Mouse (Mus musculus): ENCODE data around the gene Hoxd13. TPM values are rescaled to one million over a fixed set of nuclear protein-coding genes. Genes with fewer than 3 reads are reported as not detected.

Hoxd13 gene
- total RNA-seq, 2 experiments from 2014 or later, result not detected

DNA sequence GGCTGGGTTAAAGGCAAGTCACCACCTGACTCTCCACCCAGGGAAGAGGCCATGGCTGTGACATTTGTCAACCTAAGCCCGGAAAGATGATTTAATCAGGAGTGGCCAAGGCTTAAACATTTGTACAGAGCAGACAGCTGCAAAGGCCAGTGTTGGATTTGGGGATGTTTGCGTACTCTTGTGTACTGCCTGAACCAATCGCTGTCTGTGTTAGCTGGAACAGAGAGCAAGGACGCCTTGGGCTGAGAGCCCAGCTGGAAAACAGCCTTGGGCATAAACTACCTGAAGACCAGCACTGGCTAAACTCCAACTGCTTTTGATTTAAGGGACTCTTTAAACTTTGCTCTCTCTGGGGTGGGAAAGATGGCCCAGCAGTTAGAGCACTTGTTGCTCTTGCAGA, 40.6 kb downstream of the Hoxd13 start:
- no peak for DNase-seq

DNA sequence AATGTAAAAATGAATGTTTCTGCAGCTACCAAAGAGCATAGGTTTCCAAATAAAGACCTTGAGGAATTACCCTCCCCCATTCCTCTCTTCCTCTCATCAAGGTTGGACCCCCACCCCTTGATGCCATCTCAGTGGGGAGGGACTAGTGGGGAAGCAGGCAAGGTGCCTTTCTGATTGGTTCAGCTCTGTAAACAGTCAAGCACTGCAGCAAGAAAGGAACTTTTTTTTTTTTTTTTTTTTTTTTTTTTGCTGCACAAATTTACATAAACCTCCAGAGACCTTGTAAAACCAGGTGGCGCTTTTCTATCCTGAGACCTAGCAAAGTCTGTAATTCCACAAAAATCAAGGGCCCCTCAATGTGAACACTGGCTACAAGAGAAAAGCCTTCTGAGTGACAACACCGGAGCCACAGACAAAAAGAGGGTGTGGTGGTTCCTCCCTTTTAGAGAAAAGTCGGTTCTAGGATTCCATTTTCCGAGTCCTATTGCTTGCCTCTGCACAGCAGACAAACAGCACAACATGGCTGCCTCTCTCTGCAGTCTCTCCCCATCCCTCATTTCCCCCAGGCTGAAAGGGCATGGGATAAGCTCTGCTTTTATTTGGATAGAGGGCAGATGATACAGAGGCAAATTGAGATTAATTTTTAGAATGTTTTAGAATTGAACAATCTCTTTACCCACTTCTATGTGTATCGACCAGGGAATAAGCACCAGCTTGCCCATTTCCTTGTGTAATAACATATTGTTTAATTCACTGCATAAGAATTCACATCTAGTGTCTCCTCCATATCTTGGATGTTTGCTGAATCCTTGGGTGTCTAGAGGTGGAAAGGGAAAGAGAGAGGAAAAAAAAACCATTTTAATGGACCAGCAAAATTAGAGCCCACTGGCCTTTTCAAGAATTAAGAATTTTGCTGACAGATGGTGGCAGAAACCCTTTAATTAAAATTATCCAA, 41.6 kb downstream of the Hoxd13 start:
- no peak for DNase-seq

DNA sequence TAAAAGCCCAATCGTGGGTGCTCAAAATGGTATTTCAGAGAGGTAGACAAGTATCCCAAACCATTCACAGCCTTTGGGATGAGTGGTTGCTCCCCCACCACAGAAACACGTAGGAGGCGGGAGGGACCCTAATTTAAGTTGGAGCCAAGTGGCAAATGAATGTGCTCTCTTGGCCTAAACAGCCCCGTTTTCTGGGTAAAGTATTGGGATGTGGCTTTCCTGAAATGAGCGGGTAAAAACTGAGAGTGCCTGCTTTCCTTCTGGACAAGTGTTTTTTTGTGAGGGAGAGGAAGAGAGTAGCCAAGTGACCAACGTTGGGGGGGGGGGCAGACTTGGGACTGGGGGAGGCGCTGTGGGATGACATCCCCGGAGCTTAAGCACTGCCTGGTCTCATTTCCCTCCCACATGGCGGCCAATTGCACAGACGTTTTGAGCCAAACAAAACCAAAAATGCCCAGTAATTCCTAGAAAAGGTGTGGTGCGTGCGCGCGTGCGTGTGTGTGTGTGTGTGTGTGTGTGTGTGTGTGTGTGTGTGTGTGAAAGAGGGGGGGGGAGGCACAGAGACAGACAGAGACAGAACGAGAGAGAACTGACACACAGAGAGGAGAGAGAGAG, 42.9 kb downstream of the Hoxd13 start:
- DNase-seq, result peak in 1 of 2 experiments; percentile 9

DNA sequence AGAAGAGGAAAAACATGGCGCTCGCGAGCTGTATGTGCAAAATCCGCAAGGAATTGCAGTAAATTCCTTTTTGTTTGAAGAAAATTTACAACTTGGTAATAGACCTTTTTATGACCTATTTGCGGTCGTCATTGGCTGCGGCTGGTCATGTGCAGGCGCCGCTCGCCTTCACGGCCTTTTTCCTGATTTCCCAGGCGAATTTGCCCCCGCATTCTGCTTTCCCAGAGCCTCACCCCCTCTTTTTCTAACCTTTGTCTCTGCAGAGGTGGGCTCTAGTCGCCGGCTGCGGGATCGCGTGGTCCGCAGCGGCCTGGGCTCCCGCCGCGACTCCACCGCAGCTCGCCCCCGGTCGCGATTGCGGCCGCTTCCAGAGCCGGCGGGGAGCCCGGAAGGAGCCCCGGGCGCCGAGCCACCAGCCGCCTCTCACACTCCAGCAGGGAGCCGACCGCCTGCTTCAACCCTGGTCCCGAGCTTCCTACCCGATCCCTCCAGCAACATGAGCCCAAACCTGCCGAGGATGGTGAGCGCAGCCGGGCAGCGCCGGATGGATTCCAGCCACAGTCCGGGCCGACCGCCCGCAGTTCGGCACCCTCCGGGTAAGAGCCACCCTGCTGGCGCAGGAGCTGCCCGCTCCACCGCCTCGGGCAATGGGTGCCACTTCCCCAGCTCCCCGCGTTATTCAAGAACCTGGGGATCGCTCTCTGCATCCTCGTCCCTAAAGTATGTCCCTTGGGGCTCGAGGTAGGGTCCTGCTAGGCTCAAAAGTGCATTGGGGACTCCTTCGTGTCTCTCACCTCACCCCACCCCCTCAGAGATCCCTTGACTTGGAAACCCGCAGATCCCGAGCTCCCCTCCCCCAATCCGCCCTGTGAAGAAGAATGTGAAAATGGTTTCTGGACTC, 43.9 kb downstream of the Hoxd13 start, which contains the start of the genes Hoxd3 and Hoxd4:
Hoxd3 (plus strand) TSS at position 207 of the 901 bp plus-strand sequence.
Hoxd4 (plus strand) TSS at position 209 of the 901 bp plus-strand sequence.
- peak in 1 of 2 experiments; percentile 50 for DNase-seq

DNA sequence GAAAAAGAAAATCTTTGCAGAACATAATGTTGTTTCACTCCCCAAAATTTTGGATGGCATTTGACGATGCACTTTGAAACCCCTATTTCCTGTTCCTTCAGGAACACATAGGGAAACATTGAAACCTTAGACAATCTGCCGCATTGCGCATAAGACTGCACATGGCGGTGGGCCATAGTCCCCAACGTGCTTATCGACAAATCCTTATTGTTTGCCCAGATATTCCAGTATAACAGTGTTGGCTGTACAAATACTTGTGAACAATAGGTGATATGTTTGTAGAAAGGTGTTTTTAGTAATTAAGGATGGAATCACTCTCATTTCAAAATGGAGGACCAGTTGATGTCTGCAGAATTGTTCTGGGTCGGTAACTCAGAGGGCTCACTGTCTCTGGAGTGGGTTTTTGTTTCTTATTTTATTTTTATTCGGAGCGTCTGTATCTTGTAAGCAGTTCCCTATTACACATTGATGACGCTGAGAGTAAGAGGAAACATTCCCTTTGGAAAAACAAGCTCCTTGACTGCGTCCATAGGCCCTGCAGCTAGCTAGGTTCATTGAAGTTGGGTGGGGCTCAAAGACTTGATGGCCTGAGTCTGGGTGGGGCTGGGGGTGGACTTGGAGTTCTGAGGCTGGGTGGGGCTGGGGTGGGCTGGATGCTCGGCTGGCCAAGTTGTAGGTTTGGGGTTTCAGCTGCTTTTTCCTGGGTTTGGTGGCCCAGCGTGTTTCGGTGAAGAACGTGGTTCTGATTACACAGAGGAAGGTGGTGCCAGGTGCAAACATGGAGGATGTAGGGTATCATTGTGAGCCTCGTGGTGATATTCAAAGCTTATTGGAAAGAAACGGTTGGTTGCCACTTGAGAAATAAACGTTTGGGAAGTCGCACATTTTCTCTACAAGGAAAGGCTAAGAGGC, 45.4 kb downstream of the Hoxd13 start:
- peak in 1 of 2 experiments; percentile 8 for DNase-seq

DNA sequence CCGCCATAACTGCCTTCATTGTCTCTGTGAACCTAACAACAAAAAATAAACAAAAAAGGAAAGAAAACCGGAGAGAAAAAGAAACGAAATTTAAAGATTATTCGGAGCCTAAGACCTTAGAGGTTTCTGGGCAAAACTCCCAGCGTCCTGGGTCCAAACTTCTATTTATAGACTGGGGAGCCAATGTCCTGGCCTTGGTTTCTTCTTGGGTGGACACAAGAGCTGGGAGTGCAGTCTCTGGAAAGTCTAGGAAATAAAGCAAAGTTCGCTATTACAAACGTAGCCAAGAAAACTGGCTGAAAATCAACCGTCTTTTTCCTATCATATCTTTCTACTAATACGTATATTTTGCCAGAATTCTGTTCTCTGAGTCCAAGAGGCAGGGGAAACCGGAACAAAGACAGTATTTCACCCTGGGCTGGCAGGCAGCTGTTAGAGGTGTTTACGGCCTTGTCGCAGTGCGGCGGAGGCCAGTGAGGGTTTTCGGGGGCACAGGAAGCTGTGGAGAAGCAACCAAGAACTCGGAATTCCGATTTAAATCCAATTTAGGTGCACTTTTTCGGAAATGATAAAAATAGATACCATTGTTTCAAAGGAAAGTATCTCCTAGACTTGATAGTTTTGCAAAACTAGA, 46.2 kb downstream of the Hoxd13 start:
- DNase-seq, result peak in 1 of 2 experiments; percentile 8

DNA sequence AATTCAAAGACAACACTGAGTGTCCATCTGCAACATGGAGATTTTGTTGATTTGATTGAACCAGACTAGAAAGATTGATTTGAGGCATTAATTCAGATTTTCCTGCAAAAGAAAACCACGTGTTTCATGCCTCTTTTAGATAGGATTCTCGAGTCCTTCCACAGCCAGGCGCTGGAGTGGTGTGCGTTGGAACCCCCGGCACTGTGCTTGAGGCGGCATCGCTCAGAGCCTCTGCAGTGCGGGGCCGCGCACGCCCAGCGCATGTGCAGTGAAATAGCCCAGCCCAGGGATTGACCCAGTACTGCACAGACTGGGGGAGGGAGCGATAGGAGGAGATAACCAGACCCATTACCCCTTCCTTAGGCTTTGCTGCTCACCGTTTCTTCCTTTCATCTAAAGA, 46.8 kb downstream of the Hoxd13 start:
- DNase-seq, result no peak

DNA sequence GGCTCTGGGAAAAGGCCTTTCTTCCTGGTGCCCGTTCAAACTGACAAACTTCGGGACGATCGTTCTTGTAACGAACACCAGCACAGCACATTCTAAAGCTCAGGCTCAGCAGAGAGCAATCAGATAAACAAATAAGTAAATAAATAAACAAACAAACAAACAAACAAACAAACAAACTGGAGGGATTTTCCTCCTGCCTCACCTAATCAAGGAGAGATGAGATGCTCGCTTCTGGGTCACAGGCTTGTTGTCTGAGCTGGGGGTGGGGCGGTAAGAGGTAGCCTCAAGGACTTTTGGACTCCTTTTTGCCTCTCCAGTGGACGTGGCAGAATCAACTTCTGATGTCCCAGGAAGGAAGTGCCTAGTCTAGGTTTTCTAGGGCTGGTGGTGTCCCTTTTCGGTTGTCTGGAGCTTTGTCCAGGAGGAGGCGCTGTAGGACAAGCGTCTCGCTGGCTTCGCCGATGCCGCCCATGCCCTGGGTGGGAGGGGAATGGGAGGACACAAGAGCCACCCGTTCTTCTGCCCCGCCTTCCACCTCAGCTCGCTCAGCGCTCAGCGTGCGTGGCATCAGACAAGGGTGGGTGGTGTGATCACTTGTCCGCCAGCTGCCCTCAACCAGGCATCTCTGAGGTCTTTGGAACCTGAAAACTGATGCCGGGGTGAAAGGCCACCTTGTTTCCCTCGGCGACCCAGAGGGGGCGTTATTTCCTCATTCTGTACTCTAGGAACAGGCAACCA, 47.6 kb downstream of the Hoxd13 start:
- DNase-seq, result peak; percentile 81 to 91

DNA sequence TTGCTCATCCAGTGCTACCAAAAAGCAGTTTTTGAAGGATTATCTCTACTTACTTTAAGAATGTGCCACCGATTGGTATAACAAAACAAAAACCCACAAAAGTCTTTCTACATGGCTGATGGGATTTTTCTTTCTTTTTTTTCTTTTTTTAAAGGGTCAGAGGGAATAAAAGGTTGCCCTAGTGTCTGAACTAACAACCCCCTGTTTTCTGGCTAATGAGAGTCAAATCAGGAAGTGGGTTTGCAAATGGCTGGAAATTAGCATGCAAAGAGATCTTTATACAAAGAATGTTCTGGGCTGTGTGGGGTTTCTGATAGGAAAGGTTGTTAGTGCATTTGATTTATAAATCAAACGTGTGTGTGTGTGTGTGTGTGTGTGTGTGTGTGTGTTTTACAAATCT, 52.3 kb downstream of the Hoxd13 start:
- DNase-seq, result no peak

DNA sequence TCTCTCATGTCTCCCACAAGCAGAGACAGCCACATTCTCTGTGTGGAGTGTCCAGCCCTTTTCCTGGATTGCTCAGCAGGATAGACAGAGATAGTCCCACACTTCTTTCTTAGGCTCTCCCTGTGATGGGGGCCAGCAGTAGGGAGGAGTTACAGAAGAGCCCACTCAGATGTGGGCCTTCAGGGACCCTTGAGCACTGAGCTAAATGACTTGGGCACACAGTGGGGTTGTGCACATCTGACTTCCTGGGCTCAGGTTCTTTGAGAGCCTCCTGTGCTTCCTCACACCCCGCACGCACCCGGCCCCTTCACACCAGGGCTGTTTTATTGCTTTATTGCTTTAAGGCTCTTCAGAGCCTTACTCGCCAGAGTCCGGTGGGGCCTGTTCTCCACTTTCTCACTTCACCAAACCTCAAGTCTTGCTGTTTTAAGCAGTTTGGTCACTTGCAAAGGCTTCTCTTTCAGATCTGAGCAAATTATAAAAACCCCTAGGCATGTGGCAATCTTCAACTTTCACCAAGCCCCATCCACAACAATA, 52.9 kb downstream of the Hoxd13 start:
- DNase-seq, result no peak

Small RNA genes within 50 kb of the gene (microRNA-seq; reads per million reads assigned to microRNA genes)
- 0 reads per million in 2 experiments for gene Gm44463

Other genes with a start within 250 kb of the Hoxd13 start
- 10 to 100 TPM; 21.4 to 26.8 TPM for gene Lnpk, start 88.9 kb upstream of the Hoxd13 start, total RNA-seq (2021)
- not detected for gene Evx2, start 8.8 kb upstream of the Hoxd13 start, total RNA-seq (2021)
- not detected for gene Hoxd12, start 6.7 kb downstream of the Hoxd13 start, total RNA-seq (2021)
- gene Hoxd11, start 11.2 kb downstream of the Hoxd13 start, total RNA-seq (2021), result not detected
- gene Hoxd10, start 23.6 kb downstream of the Hoxd13 start, total RNA-seq (2021), result not detected
- gene Hoxd9, start 29.4 kb downstream of the Hoxd13 start, total RNA-seq (2021), result under 1 TPM; 0.15 to 0.44 TPM
- gene Hoxd8, start 36.3 kb downstream of the Hoxd13 start, total RNA-seq (2021), result 1 to 10 TPM in 1 of 2 experiments, under 1 TPM in 1; 0.65 to 2.3 TPM
- not detected for gene Hoxd3, start 43.6 kb downstream of the Hoxd13 start, total RNA-seq (2021)
- gene Hoxd4, start 43.6 kb downstream of the Hoxd13 start, total RNA-seq (2021), result under 1 TPM; 0.25 to 0.26 TPM
- not detected for gene Gm28230, start 58.4 kb downstream of the Hoxd13 start, total RNA-seq (2021)
- gene Hoxd1, start 94.7 kb downstream of the Hoxd13 start, total RNA-seq (2021), result not detected
- gene Mtx2, start 157.5 kb downstream of the Hoxd13 start, total RNA-seq (2021), result 100 to 1,000 TPM; 125 to 138 TPM

Data from heart, adult 18-20 months (tissue).